Mouse (Mus musculus): Measurements from ENCODE around the gene Neurl4.

DNA sequence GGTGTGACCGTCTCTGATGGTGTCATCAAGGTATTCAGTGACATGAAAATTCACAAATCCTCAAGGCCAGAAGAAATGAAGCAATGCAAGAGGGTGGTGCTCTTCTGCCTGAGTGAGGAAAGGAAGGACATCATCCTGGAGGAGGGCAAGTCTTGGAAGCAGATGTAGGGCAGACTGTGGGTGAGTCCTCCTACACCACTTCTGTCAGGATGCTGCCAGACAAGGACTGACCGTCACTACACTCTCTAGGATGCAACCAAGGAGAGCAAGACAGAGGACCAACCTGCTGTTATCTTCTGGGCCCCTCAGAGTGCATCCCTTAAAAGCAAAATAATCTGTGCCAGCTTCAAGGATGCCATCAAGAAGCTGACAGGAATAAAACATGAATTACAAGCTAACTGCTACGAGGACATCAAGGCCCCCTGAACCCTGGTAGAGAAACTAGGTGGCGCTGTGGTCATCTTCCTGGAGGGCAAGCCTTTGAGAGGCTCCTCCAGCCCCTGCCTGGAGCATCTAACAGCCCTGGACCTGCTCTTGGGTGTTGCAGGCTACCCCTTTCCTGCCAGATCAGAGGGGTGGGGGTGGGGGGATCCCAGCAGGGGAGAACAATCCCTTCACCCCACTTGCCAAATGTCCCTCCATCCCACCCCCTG, 50.1 kb downstream of the Neurl4 start:
- TF ChIP-seq CTCF (IDR thresholded peaks at IDR 0.05; ENCODE audit: insufficient read depth, low read length) (0 out of 2 replicates have a peak, but pooled peaks have one; percentile 6), POLR2A (IDR thresholded peaks at IDR 0.05; ENCODE audit: borderline replicate concordance, extremely low read depth, low read depth, low read length) (no peak)
